Mouse (Mus musculus) liver, postnatal 0 days (tissue): ENCODE data around the gene Lpgat1. TPM values are rescaled to one million over a fixed set of nuclear protein-coding genes. Genes with fewer than 3 reads are reported as not detected.
A peak's percentile ranks its signal among the peaks of the same experiment; 100 is the strongest.

Experiments
- ATAC-seq: fragments of 200-750 bp; cut with Nextera tagmentation; 2 replicates; pipeline ENCODE4 v1.8.0; 2017; ENCODE audit warnings: mild to moderate bottlenecking, moderate library complexity
- DNase-seq: peaks from one replicate; pipeline ENCODE4 v3.0.0-alpha.2; 2016
- H3K27ac ChIP-seq: fragments of 300-500 bp; sonication (generic); 2 replicates; pipeline ENCODE4 v1.5.1; 2014; ENCODE audit warnings: antibody characterized with exemption, moderate library complexity, mild to moderate bottlenecking, low read depth
- H3K27me3 ChIP-seq: fragments of 300-500 bp; sonication (generic); 2 replicates; pipeline ENCODE4 v1.6.1; 2014; ENCODE audit warnings: low read length, control low read depth, mixed read lengths; ENCODE audit not compliant: insufficient read depth
- H3K36me3 ChIP-seq: fragments of 300-500 bp; sonication (generic); replicated peaks from 2 replicates; pipeline ENCODE4 v1.6.1; 2014; ENCODE audit warnings: mild to moderate bottlenecking, control low read depth, low read length, moderate library complexity, mixed read lengths; ENCODE audit not compliant: insufficient read depth
- H3K4me1 ChIP-seq: fragments of 300-500 bp; sonication (generic); 2 replicates; pipeline ENCODE4 v1.6.1; 2014; ENCODE audit warnings: antibody characterized with exemption, mild to moderate bottlenecking, control low read depth; ENCODE audit not compliant: insufficient read depth
- H3K4me2 ChIP-seq: fragments of 300-500 bp; sonication (generic); 2 replicates; pipeline ENCODE4 v1.6.1; 2014; ENCODE audit warnings: low read depth, mild to moderate bottlenecking, low read length, moderate library complexity, mixed read lengths
- H3K4me3 ChIP-seq: fragments of 300-500 bp; sonication (generic); 2 replicates; pipeline ENCODE4 v1.5.1; 2014; ENCODE audit warnings: low read depth, low read length
- H3K9ac ChIP-seq: fragments of 300-500 bp; sonication (generic); replicated peaks from 2 replicates; pipeline ENCODE4 v1.6.1; 2014; ENCODE audit warnings: mild to moderate bottlenecking, moderate library complexity
- H3K9me3 ChIP-seq: fragments of 300-500 bp; sonication (generic); 2 replicates; pipeline ENCODE4 v1.6.1; 2016; ENCODE audit warnings: mild to moderate bottlenecking, control low read depth, low read length, mixed read lengths
- CTCF ChIP-seq: sonication (generic); IDR thresholded peaks from 2 replicates; pipeline ENCODE4 v1.5.1; 2016; ENCODE audit warnings: antibody characterized with exemption, low read depth
- EP300 ChIP-seq: IDR thresholded peaks from 2 replicates; pipeline ENCODE4 v1.6.1; 2016; ENCODE audit warnings: antibody characterized with exemption, low read depth, mild to moderate bottlenecking
- WGBS: fragments of 180-500 bp; shearing (Covaris S2); extraction: QIAGEN DNeasy Blood & Tissue Kit; methylation state at CpG from one replicate; pipeline ENCODE4 v1.1.7; 2014; ENCODE audit not compliant: insufficient replicate concordance; 5-methylcytosine and 5-hydroxymethylcytosine counted together
- polyA plus RNA-seq: library from polyadenylated mRNA; unstranded; fragments of >200 nt; fragmentation: Nextera tagmentation; extraction: Ambion mirVana; gene quantifications from 2 replicates; pipeline ENCODE4 v1.2.1, GENCODE M21; 2015

Gene Lpgat1
- polyA plus RNA-seq, 1 experiment from 2014 or later, result 95.0 TPM

DNA sequence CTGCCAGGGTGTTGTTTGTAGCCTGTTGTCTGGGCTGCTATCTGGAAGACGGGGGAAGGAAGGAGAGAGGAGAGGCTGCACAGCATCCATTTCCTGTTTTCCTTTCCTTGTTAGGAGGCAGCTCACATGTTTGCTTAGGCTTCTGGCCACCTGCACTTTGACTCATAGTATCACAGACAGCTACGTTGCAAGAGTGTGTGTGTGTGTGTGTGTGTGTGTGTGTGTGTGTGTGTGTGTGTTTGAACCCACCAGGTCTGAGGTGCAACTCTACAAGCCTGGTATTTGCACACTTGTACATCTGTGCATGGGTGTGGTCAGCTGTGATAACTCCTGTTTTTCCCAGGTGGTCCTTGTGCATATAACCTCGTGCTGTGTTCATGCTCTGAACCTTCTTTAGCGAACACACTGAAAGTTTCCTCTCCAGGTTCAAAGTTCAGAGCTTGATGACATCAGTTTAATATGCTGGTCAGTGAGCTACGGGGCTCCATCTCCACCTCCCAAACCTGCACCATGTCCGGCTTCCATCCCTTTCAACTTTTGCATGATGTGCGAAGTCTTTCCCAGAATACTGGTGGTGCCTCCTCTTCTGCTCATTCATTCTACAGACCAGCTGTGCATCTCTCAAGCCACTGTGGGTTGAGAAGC lies 76.4 kb downstream of the Lpgat1 start:
- Histone ChIP-seq H3K4me1 (peaks cover 12% of the 10 kb centered on the region), H3K27ac (peak overlapping the region; percentile 31), H3K27me3 (no peaks in the 10 kb centered on the region), H3K36me3 (no peaks in the 10 kb centered on the region), H3K9ac (no peak overlapping the region), H3K9me3 (no peaks in the 10 kb centered on the region), H3K4me3 (no peak overlapping the region), H3K4me2 (no peak overlapping the region)
- no peak for TF ChIP-seq CTCF
- no peak; the same call in 1 of the 2 replicates for TF ChIP-seq EP300
- 55% methylated on average over 7 of the region's 7 CpGs for WGBS
- peak; percentile 94 for ATAC-seq
- peak; percentile 65 for DNase-seq

DNA sequence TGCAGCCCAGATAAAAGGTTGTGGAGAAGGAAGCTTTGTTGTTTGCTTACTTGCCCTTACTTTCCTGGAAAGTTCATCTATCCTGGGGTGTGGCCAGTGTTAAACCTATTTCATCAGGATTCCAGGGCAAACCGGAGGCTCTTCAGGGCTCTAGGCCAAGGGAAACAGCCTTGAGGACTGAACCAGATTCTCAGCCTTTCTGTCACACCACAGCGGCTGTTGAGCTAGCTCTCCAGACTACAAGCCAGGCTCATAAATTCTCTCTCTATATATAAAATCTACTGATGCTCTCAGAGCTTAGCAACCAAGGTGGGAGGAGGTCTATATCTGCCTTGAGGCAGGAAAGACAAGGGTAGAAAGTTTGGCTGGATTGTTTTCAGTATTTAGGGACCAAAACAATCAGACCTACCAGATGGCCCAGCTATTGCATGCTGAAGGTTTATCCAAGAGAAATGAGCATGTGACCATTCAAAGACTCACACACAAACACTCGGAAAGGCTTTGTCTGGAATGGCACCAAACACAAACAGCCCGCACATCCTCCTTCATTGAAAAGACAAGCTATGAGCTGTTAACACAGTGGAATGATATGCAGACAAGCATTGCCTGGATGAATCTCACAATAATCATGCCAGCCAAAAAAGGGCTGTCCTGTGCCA lies 78.7 kb downstream of the Lpgat1 start:
- Histone ChIP-seq H3K27ac (no peak overlapping the region), H3K27me3 (no peaks in the 10 kb centered on the region), H3K36me3 (no peaks in the 10 kb centered on the region), H3K4me1 (peaks cover 12% of the 10 kb centered on the region), H3K4me2 (no peak overlapping the region), H3K4me3 (no peak overlapping the region), H3K9me3 (no peaks in the 10 kb centered on the region), H3K9ac (no peak overlapping the region)
- ATAC-seq (no peak), DNase-seq (no peak)
- WGBS, result 77% methylated on average over 4 of the region's 4 CpGs
- TF ChIP-seq EP300 (no peak), CTCF (no peak)

DNA sequence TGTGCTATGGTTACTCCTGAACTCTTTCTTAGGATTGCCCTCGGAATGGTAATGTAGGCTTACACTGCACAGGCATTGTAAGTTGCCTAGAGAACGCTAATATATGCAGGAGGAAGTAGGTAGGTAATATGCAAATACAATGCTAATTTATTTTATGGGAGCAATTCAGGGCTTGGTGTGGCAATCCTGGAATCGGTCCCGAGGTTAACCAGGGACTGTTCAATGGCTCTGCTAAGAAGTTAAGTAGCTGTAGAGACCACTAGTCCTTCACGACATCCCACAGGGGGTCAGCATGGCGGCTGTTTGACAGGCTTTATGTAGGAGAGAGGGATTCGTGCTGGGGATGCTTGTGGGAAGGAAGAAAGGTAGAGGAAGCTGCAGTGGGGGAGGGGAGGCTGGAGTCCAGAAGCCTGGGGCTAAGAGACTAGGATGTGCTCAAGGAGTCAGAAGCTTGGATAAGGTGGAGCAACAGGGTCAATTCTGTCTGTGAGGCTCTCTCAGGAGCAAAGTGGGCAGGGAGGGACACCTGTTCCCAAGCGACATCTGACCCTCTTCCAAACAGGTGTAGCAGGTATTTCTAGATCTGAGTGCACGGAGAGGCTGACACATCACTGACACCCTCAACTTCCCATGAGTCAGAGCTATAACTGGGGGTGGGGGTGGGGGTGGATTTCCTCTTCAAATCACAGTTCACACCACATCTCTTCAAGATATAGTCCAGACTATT lies 84.6 kb downstream of the Lpgat1 start:
- H3K9ac ChIP-seq, result no peak overlapping the region

DNA sequence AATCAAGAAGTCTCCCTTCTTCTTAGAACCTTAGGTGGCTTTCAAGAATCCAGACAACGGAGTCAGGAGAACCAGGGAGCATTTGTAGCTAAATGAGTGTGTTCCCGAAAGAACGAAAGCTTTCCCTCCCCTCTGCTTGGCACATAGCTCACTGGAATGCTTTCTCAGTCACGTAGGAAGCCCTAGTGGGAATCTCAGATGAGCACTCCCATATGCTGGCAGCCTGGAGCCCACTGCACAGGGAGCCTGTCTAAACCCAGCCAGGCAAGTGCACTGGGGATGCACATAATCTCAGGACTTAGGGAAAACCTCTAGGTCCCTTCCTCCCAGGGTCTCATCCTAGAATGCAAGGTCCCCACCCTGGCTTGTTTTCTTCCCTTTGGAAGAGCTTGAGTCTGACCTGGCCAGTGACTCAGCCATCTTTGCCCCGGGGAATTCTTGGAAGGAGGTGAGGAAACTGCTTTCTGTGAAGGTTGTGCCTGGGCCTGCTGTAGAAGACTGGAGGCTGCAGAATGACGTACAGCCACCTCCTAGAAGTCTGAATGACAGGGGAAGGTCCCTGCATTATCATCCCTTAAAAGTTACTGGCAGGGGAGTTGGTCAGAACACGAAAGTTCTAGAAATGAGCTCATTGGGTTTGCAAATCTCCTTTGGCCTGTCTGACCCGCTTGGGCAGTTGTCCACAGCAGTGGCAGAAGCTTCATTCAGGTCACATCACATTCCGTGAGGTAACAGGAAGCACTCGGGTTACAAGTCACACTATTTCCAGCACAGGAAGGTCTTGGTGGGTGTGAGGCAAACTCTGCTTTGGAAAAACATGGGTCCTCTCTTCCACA lies 85.4 kb downstream of the Lpgat1 start:
- Histone ChIP-seq H3K4me2 (no peak overlapping the region), H3K36me3 (no peaks in the 10 kb centered on the region), H3K4me1 (no peaks in the 10 kb centered on the region), H3K4me3 (no peak overlapping the region), H3K27ac (no peak overlapping the region), H3K27me3 (no peaks in the 10 kb centered on the region), H3K9me3 (no peaks in the 10 kb centered on the region), H3K9ac (no peak overlapping the region)
- 64% methylated on average over 10 of the region's 10 CpGs for WGBS
- DNase-seq (no peak), ATAC-seq (no peak)
- TF ChIP-seq CTCF (no peak), EP300 (no peak)

More for the DNA sequence above, 84.6 kb downstream of the Lpgat1 start:
- H3K4me3 ChIP-seq, result no peak overlapping the region
- no peaks in the 10 kb centered on the region for H3K9me3 ChIP-seq
- H3K4me2 ChIP-seq, result no peak overlapping the region
- DNase-seq (no peak), ATAC-seq (no peak)
- TF ChIP-seq CTCF (no peak), EP300 (no peak)
- no peaks in the 10 kb centered on the region for H3K4me1 ChIP-seq
- H3K27me3 ChIP-seq, result no peaks in the 10 kb centered on the region
- H3K27ac ChIP-seq, result no peak overlapping the region
- no peaks in the 10 kb centered on the region for H3K36me3 ChIP-seq
- WGBS, result 55% methylated on average over 9 of the region's 9 CpGs

DNA sequence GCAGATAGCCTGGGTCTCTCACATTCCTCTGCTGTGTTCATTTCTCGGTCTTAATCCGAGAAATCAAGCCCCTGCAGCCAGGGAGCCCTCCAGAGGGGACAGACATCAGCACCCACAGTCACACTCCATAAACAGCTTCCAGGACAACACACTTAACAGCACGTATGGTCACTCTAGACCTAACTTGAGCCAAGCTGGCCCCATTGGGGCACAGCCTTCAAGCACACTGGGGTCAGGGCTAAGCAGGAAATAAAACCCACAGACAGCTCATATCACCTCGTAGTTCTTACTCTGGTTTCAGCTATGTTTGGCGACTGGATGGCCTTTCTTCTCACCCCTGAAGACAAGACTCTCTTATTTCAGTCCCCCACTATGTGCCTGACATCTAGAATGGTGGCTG lies 87.1 kb downstream of the Lpgat1 start:
- no peak for TF ChIP-seq EP300
- no peak for TF ChIP-seq CTCF
- Histone ChIP-seq H3K9ac (no peak overlapping the region), H3K9me3 (no peaks in the 10 kb centered on the region), H3K27me3 (no peaks in the 10 kb centered on the region), H3K4me2 (no peak overlapping the region), H3K36me3 (no peaks in the 10 kb centered on the region), H3K4me3 (no peak overlapping the region), H3K27ac (no peak overlapping the region), H3K4me1 (no peaks in the 10 kb centered on the region)
- DNase-seq, result no peak
- WGBS, result 44% methylated on average over 5 of the region's 5 CpGs
- ATAC-seq, result no peak

DNA sequence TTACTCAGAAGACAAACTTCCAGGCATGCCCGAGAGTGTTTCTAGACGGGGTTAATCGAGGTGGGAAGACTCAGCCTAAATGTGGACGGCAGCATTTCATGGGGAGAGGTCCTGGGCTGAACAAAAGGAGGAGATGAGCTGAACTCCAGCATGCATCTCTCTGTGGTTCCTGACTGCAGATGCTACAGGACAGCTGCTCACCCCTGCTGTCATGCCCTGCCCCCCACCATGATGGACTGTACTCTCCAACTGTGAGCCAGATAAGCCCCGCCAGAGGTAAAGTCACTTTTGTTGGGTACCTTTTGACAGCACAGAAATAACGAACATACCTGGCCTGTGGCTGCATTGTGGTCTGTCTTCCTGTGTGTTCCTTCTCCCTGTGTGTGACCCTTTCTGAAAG lies 88.2 kb downstream of the Lpgat1 start:
- Histone ChIP-seq H3K4me2 (no peak overlapping the region), H3K27ac (no peak overlapping the region), H3K36me3 (no peaks in the 10 kb centered on the region), H3K27me3 (no peaks in the 10 kb centered on the region), H3K4me1 (no peaks in the 10 kb centered on the region), H3K9me3 (no peaks in the 10 kb centered on the region), H3K4me3 (no peak overlapping the region), H3K9ac (no peak overlapping the region)
- 68% methylated on average over 6 of the region's 6 CpGs for WGBS
- TF ChIP-seq EP300 (no peak), CTCF (no peak)
- DNase-seq, result no peak
- ATAC-seq, result no peak
